Mouse (Mus musculus) gastrocnemius, adult 2 months (tissue): ENCODE results near the gene Zswim2. TPM values are rescaled to one million over a fixed set of nuclear protein-coding genes. Genes with fewer than 3 reads are reported as not detected.
"Not testable (repeated sequence)": the region's sequence is repeated elsewhere in the genome, so short reads cannot be mapped to it uniquely, and the experiment has no call there.

Experiments
- DNase-seq: peaks from one replicate; pipeline ENCODE4 v3.0.0; 2022
- H3K27ac ChIP-seq: fragments of 200-600 bp; 2 replicates; pipeline ENCODE4 v1.8.1; 2022; ENCODE audit warnings: mild to moderate bottlenecking
- H3K4me3 ChIP-seq: fragments of 200-600 bp; 2 replicates; pipeline ENCODE4 v1.8.1; 2022; ENCODE audit warnings: mild to moderate bottlenecking, moderate library complexity
- CTCF ChIP-seq: fragments of 200-600 bp; IDR thresholded peaks from 2 replicates; pipeline ENCODE4 v1.8.1; 2022; ENCODE audit warnings: antibody characterized with exemption, mild to moderate bottlenecking, moderate library complexity
- intact Hi-C: fragments of 180-260 bp; cut with DNase I; formaldehyde crosslinking; loops from one replicate; pipeline ENCODE4 v1.15.1; 2025
- long read RNA-seq, 2 experiments: library from polyadenylated mRNA; stranded (forward); transcript quantifications; one replicate each; pipeline ENCODE4 v2.0.0; 2021
- total RNA-seq, 2 experiments: library from RNA; stranded (reverse); gene quantifications; 2 replicates each; pipeline ENCODE4 v1.2.3; 2021

The Zswim2 gene
- not detected for total RNA-seq
- long read RNA-seq, experiment 1, result 0 reads
- long read RNA-seq, experiment 2, result 0 reads

DNA sequence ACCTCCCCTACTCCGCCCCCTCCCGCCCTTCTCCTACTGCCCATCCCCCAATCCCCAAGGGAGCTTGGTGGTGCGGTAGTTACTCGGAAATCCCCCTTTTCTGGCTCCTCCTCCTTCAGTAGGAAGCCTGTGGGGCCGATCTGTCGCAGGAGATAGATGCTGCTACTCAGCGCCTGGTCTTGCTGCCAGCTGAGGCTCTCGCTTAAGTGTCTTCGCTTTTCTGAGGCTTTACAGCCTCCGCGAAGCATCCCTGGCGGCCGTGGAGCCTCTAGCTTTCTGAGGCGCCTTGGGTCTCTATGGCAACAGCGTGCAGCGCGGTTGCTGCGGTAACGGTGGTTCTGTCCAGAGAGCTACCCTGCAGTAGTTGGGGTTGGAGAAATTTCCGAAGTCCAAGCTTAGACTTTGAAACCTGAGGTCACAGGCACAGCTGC lies at the start of gene Zswim2:
Gene Zswim2, minus strand, starts transcription at position 298 of the 431 bp plus-strand sequence.
- DNase-seq, result peak; percentile 17
- Histone ChIP-seq H3K4me3 (peak within 1 kb of the TSS; percentile 45), H3K27ac (no peak within 1 kb of the TSS)
- TF ChIP-seq CTCF, result no peak
- intact Hi-C loops, result no loop called here

- intact Hi-C loops, H3K4me3 ChIP-seq, H3K27ac ChIP-seq, DNase-seq: not testable (repeated sequence)
Observed at GRCm38 (mm10) chr2:83990253-83990652, 49.2 kb upstream of the Zswim2 start, which contains the start of gene Gm13691. Gene Gm13691, plus strand, starts transcription at chr2:83990553.

- H3K27ac ChIP-seq, DNase-seq, intact Hi-C loops, H3K4me3 ChIP-seq: not testable (repeated sequence)
Observed at GRCm38 (mm10) chr2:83984443-83984842, 43.4 kb upstream of the Zswim2 start, which contains the start of gene Gm13697. Gene Gm13697, plus strand, starts transcription at chr2:83984743.

GRCm38 (mm10) chr2:83978633-83979032 lies 37.6 kb upstream of the Zswim2 start, which contains the start of gene Gm13694:
Gene Gm13694, plus strand, starts transcription at chr2:83978933.
- DNase-seq, intact Hi-C loops, H3K4me3 ChIP-seq, H3K27ac ChIP-seq: not testable (repeated sequence)

DNA sequence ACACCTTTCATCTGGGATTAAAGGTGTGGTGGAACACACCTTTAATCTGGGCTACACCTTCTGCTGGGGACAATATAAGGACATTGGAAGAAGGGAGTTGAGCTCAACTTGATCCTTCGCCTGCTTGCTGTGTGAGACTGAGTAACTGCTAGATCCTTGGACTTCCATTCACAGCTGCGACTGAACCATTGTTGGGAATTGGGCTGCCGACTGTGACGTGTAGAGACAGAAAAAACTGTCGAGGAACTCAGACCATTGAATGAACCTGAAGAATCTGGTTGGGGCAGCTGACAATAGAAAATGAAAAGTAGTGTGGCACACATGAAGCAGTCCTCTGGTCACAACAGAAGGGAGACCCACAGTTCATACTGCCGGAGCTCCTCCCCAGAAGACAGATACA lies 31.8 kb upstream of the Zswim2 start, which contains the start of gene Gm13696:
Gene Gm13696, plus strand, starts transcription at position 301 of the 400 bp plus-strand sequence.
- intact Hi-C loops, H3K4me3 ChIP-seq, DNase-seq, H3K27ac ChIP-seq: not testable (repeated sequence)

GRCm38 (mm10) chr2:83967013-83967412 lies 26.0 kb upstream of the Zswim2 start, which contains the start of gene Gm13695:
Gene Gm13695, plus strand, starts transcription at chr2:83967313.
- H3K4me3 ChIP-seq, intact Hi-C loops, DNase-seq, H3K27ac ChIP-seq: not testable (repeated sequence)

- DNase-seq, intact Hi-C loops, H3K27ac ChIP-seq, H3K4me3 ChIP-seq: not testable (repeated sequence)
Observed at GRCm38 (mm10) chr2:83961203-83961602, 20.2 kb upstream of the Zswim2 start, which contains the start of gene Gm13693. Gene Gm13693, plus strand, starts transcription at chr2:83961503.

GRCm38 (mm10) chr2:83955393-83955792 lies 14.4 kb upstream of the Zswim2 start, which contains the start of gene Gm13698:
Gene Gm13698, plus strand, starts transcription at chr2:83955693.
- H3K4me3 ChIP-seq, DNase-seq, H3K27ac ChIP-seq, intact Hi-C loops: not testable (repeated sequence)

GRCm38 (mm10) chr2:83941792-83942191 lies 764 bp upstream of the Zswim2 start:
- no peak overlapping the region for H3K27ac ChIP-seq
- no peak for TF ChIP-seq CTCF
- no peak for DNase-seq

DNA sequence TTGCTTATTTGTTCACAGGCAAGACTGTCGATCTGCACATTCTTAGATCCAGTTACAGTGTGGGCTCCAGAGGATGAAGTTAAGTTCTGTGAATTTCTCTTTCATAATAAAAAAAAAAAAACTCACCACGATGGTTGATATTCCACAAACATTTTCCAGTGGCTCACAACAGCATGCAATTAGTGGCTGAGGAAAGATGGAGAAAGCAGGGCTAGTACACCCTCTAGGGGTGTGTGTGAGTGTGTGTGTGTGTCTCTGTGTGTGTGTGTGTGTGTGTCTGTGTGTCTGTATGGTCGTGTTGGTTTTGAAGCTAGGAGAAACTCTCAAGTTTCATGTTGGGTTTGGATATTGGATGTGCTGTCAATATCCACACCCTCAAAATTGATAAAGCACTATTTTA lies 350 bp upstream of the Zswim2 start:
- TF ChIP-seq CTCF, result no peak
- DNase-seq, result no peak
- Histone ChIP-seq H3K4me3 (peak overlapping the region; percentile 45; the same call in 1 of the 2 replicates), H3K27ac (no peak overlapping the region)
- intact Hi-C loops, result no loop called here

More at GRCm38 (mm10) chr2:83941792-83942191, 764 bp upstream of the Zswim2 start:
- intact Hi-C loops, result no loop called here
- no peak overlapping the region for H3K4me3 ChIP-seq

DNA sequence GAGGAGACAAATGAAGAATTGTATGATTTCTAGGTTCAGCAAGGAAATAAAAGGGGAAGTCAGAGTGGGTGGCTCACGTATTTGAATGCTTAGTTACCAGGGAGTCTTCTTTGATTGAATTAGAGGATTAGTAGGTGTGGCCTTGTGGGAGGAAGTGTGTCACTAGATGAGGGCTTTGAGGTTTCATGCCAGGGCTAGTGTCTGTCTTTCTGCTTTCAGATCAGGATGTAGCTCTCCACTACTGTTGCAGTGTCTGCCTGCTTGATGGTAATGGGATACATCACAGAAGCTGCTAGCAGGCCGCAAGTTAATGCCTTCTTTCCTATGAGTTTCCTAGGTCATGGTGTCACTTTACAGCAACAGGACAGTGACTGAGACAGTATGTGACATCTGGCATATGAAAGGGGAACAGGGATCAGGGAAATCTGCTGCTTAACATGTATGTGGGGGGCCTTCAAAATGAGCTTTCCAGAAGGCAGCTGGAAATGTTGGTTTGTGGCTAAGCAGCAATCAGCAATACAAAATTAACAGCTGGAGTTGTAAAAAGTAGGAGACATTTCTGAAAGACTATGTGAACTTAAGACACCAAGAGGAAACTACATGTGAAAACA lies 11.4 kb downstream of the Zswim2 start:
- DNase-seq, result no peak
- intact Hi-C loops, result no loop called here

GRCm38 (mm10) chr2:83901896-83902540 lies 39.0 kb downstream of the Zswim2 start:
- Histone ChIP-seq H3K27ac (no peak overlapping the region), H3K4me3 (no peak overlapping the region)
- intact Hi-C loops, result no loop called here
- TF ChIP-seq CTCF, result no peak
- no peak for DNase-seq

More for the DNA sequence above, 11.4 kb downstream of the Zswim2 start:
- H3K27ac ChIP-seq, result no peak overlapping the region
- H3K4me3 ChIP-seq, result no peak overlapping the region
- no peak for TF ChIP-seq CTCF

GRCm38 (mm10) chr2:83893701-83894100 lies 47.3 kb downstream of the Zswim2 start:
- no peak for TF ChIP-seq CTCF
- no peak overlapping the region for H3K27ac ChIP-seq
- no peak for DNase-seq
- intact Hi-C loops, result no loop called here
- no peak overlapping the region for H3K4me3 ChIP-seq
